Mouse (Mus musculus) T-helper 1 cell (primary cell): ENCODE data around the gene Pmm2.

Experiments
- in situ Hi-C: fragments of 300-600 bp; cut with MboI, MseI; formaldehyde crosslinking; loops from one replicate; pipeline ENCODE4 v1.15.1; 2025; ENCODE audit warnings: high pct_unique_total_duplicates

The Pmm2 gene

DNA sequence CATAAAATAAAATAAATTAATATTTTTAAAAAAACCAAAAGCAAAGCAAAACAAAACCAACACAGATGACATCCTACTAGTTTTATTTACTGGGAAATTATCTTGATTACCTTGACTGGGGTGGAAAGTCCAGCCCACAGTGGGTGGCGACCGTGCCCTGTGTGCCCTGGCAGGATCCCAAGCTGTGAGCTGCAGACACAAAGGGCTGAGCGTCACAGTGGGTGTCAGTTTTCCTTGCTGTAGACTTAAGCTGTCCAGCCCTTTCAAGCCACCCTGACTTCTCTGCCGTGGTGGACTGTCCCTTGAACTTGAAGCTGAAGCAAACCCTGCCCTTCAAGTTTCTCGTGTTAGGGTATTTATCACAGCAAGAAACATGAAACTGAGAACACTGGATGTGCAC, 40.6 kb downstream of the Pmm2 start:
- in situ Hi-C loops: loop anchor here (5.0 kb wide), 2 partner anchors 36 to 186 kb away; no protein-coding TSS in a partner anchor

GRCm38 (mm10) chr16:8678676-8679075, 41.2 kb downstream of the Pmm2 start:
- in situ Hi-C loops: loop anchor here (5.0 kb wide), 2 partner anchors 36 to 186 kb away; no protein-coding TSS in a partner anchor

DNA sequence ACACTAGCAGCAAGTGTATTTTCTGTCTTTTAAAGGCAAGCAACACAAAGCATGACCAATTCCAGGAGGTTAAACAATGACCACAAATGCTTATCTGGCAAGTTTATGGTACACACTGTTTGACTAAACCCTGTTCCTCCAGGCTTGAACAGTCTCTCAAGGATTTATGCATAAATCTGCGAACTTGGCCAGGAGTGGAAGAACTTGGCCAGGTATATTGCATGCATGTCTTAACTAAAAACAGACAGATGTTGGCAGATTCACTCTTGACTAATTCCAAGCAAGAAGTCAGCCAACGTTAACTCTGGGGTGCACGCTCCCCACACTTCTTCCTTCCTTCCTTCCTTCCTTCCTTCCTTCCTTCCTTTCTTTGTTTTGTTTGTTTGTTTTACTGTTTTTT, 42.3 kb downstream of the Pmm2 start:
- in situ Hi-C loops: loop anchor here (5.0 kb wide), 2 partner anchors 37 to 187 kb away; no protein-coding TSS in a partner anchor

- in situ Hi-C loops: no loop called here
Measured at GRCm38 (mm10) chr16:8680470-8680869, 43.0 kb downstream of the Pmm2 start, which contains the start of gene Gm5767. TSS of gene Gm5767 (plus strand) at chr16:8680770.

DNA sequence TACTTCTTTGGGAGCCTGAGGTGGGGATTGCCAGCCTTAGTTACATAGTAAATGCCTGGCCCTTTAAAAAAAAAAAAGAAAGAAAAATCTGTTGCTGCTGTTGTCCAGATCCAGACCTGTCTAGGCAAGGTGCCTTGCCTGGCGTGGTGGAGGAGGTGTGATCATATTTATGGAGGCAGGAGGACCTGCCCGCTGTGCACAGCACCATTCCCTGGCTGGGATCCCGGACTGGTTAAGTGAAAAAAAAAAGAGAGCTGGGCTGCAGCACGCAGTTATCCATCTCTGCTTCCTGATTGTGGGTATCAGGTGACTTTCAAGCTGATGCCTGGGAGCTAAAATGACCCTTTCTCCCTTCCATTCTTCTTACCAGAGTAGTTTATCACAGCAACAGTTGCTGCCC, 47.6 kb downstream of the Pmm2 start:
- in situ Hi-C loops: loop anchor here (5.0 kb wide), 1 partner anchor 82 kb away; no protein-coding TSS in a partner anchor

GRCm38 (mm10) chr16:8686121-8686870, 48.8 kb downstream of the Pmm2 start:
- in situ Hi-C loops: loop anchor here (5.0 kb wide), 1 partner anchor 81 kb away; no protein-coding TSS in a partner anchor

DNA sequence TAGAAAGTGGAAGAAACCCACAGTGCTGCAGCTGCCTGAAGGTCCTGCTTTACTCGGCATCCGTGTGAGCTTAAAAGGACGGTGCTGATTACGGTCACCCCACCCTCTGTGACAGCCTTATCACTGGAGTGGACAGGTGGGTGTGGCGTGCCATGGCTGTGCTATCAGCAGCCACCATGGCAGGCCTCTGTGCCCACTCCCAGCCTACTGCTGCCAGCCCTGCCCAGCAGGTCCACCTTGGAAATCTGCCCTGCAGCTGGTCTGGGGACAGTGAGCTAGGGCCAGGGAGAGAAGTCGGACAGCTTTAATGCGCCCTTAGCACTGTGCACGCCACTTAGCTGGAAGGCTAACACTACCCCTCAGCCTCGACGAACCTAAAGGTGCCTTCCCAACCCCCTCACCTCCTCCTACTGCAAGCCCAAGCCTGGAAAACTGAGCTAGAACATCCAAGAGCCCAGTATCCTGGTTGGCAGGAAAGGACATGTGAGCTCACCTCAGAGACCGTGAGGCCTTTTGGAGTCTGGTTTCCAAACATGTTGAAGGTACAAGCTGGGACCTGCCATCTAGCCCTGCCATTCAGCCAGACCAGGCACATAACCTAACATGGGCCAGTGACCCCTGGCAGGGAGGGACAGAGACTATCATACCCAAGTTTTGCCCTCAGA, 49.5 kb downstream of the Pmm2 start:
- in situ Hi-C loops: loop anchor here (5.0 kb wide), 1 partner anchor 80 kb away; no protein-coding TSS in a partner anchor

GRCm38 (mm10) chr16:8687559-8688112, 50.2 kb downstream of the Pmm2 start:
- in situ Hi-C loops: loop anchor here (5.0 kb wide), 1 partner anchor 80 kb away; no protein-coding TSS in a partner anchor

DNA sequence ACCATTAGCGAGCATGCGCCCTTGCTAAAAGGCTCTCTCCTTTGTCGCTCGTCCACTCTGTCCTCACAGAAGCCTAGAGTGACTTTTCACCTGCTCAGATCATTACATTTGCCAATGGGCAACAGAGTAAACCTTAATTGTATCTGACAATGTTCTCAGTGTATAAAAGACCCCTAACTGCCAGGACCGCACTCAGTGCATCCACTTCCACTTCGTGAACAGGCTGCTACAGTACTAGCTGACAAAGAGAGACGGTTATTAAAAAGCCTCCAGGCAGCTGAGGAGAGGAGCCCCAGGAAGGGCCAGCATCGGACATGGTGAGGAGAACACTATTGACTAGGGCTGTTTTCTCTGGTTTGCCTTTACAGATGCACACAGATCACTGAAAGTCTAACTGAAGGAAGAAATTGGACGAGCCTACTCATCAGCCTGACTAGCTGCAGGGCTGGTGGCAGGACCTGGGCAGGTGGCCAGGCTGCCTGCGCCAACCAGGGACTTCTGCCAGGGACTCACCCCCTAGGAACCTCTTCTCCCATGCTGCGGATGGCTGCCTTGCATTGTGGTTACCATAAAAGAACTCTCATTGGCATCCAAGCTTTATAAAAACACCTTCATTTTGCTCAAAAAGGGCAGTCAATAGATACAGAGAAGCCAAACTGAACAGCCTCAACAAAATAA, 52.6 kb downstream of the Pmm2 start:
- in situ Hi-C loops: loop anchor here (5.0 kb wide), 1 partner anchor 77 kb away; no protein-coding TSS in a partner anchor

- in situ Hi-C loops: no loop called here
Measured at GRCm38 (mm10) chr16:8691206-8691605, 53.7 kb downstream of the Pmm2 start.

GRCm38 (mm10) chr16:8699556-8699955, 62.1 kb downstream of the Pmm2 start:
- in situ Hi-C loops: no loop called here

GRCm38 (mm10) chr16:8700586-8700985, 63.1 kb downstream of the Pmm2 start:
- in situ Hi-C loops: no loop called here

DNA sequence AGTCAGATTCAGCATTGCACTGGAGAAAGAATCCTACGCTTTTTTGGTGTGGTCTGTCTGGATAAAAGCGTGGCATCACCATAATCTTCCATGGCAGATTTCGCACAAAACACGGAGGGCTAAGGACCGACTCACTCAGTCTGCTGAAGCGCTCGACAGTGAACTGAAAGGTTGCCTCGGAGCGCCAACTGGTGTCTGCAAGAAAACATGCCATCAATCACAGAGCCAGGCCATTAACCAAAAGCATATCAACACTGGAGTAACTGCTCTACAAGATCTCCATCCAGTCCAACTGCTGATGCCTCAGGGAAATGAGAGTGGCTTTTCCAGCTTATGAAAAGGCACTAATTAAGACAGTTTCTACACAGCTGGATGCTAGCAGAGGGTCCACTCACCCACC, 74.5 kb downstream of the Pmm2 start:
- in situ Hi-C loops: no loop called here
